Comparison of ENCODE assay signal across 7 mouse cellular contexts in the genomic region with DNA sequence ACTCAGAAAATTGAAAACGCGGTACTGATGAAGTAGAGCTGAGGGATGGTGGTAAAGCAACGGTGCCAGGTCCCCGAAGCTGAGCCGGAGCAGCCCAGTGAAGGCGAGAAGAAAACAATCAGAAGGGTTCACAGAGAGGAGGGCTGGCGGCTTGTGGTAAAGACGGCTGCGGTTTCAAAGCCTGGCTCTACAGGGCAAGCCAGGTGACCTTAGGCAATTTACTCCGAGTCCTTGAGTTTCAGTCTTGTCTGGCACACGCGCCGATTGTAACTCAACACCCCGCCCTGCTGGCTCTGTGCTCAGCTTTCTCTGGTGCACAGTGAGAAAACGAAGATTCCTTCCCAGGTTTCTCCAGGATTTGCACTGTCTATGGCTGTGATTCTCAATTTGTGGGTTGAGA. TPM values are rescaled to one million over a fixed set of nuclear protein-coding genes. Genes with fewer than 3 reads are reported as not detected.
DNase-seq lines count a peak whose midpoint lies in the region; ATAC-seq and TF ChIP-seq lines count a peak whose summit lies in the region.

No protein-coding gene starts in this region.

- no peak overlapping the region for H3K4me3 ChIP-seq in embryonic facial prominence, embryonic 12.5 days
- H3K4me3 ChIP-seq in kidney, postnatal 0 days (replicated peaks; ENCODE audit: low read depth, low read length) = no peak overlapping the region

- peak; percentile 61 for ATAC-seq in embryonic facial prominence, embryonic 12.5 days (ENCODE audit: insufficient number of reproducible peaks, insufficient read depth, low FRiP score, low TSS enrichment)
- no peak; the same call in 1 of the 2 replicates for ATAC-seq in kidney, postnatal 0 days (replicated peaks; ENCODE audit: low FRiP score, low read depth)

- peak overlapping the region; percentile 24 for H3K4me2 ChIP-seq in embryonic facial prominence, embryonic 12.5 days (replicated peaks)
- H3K4me2 ChIP-seq in kidney, postnatal 0 days (ENCODE audit: low read length) = peak overlapping the region; percentile 32; the same call in 1 of the 2 replicates

- H3K9me3 ChIP-seq in embryonic facial prominence, embryonic 12.5 days = no peaks in the 10 kb centered on the region
- H3K9me3 ChIP-seq in kidney, postnatal 0 days (replicated peaks; ENCODE audit: low read length) = no peaks in the 10 kb centered on the region

- H3K27ac ChIP-seq in embryonic facial prominence, embryonic 12.5 days = peak overlapping the region; percentile 65; the same call in 1 of the 2 replicates
- no peak overlapping the region for H3K27ac ChIP-seq in kidney, postnatal 0 days

- DNase-seq in testis, postnatal 10 days (ENCODE audit: low spot score) = peak; percentile 68
- no peak for DNase-seq in testis, postnatal 14 days (ENCODE audit: low spot score)
- DNase-seq in kidney, postnatal 0 days (ENCODE audit: low spot score) = peak; percentile 85
- DNase-seq in yolk sac, embryonic 10.5 days (ENCODE audit: low spot score) = no peak
- DNase-seq in cerebellum, postnatal 25 days = no peak
- no peak for DNase-seq in heart, postnatal 4 days

- H3K36me3 ChIP-seq in embryonic facial prominence, embryonic 12.5 days = no peaks in the 10 kb centered on the region
- no peaks in the 10 kb centered on the region for H3K36me3 ChIP-seq in kidney, postnatal 0 days (ENCODE audit: insufficient read depth, low read length)

- 25% methylated on average over 15 of the region's 15 CpGs for WGBS in embryonic facial prominence, embryonic 12.5 days
- 19% methylated on average over 15 of the region's 15 CpGs for WGBS in kidney, postnatal 0 days

- no peaks in the 10 kb centered on the region for H3K27me3 ChIP-seq in embryonic facial prominence, embryonic 12.5 days
- H3K27me3 ChIP-seq in kidney, postnatal 0 days (ENCODE audit: insufficient read depth, low read length) = no peaks in the 10 kb centered on the region

- TF ChIP-seq CTCF in kidney, postnatal 0 days (IDR thresholded peaks at IDR 0.05; ENCODE audit: low read depth) = no peak; the same call in 1 of the 2 replicates

- H3K9ac ChIP-seq in embryonic facial prominence, embryonic 12.5 days = no peak overlapping the region
- H3K9ac ChIP-seq in kidney, postnatal 0 days (ENCODE audit: low read depth, low read length) = no peak overlapping the region

- peaks cover 12% of the 10 kb centered on the region; the same call in 1 of the 2 replicates for H3K4me1 ChIP-seq in embryonic facial prominence, embryonic 12.5 days
- no peaks in the 10 kb centered on the region for H3K4me1 ChIP-seq in kidney, postnatal 0 days (replicated peaks; ENCODE audit: insufficient read depth, low read length)

RNA-seq across cellular contexts. Expression of a gene that starts 22.3 kb away (rescaled TPM):
- polyA plus RNA-seq in embryonic facial prominence, embryonic 12.5 days (2016; fragmentation: Nextera tagmentation; extraction: Ambion mirVana) = 0.93 and 1.0 TPM in 2 replicates
- 0.78 and 0.88 TPM in 2 replicates for polyA plus RNA-seq in kidney, postnatal 0 days (2015; fragmentation: Nextera tagmentation; extraction: Ambion mirVana)
- not detected for total RNA-seq in heart, postnatal 4 days (2021)

RNA-seq across cellular contexts. Expression of a gene that starts 22.4 kb away (rescaled TPM):
- polyA plus RNA-seq in embryonic facial prominence, embryonic 12.5 days (2016; fragmentation: Nextera tagmentation; extraction: Ambion mirVana) = 23.6 and 30.4 TPM in 2 replicates
- polyA plus RNA-seq in kidney, postnatal 0 days (2015; fragmentation: Nextera tagmentation; extraction: Ambion mirVana) = 13.2 and 14.1 TPM in 2 replicates
- 10 to 100 TPM; 17.5 to 17.7 TPM for total RNA-seq in heart, postnatal 4 days (2021)

Comparison
In these comparisons a context has a peak if more than half of its experiments do, and no peak if none do; other contexts are left out.
1. DNase-seq: peak in testis, postnatal 10 days (single experiment) and kidney, postnatal 0 days (single experiment); none in testis, postnatal 14 days (single experiment), yolk sac, embryonic 10.5 days (single experiment), cerebellum, postnatal 25 days (0 of 2) and heart, postnatal 4 days (single experiment).